Mouse (Mus musculus) retina, embryonic 14.5 days (tissue): ENCODE results near the gene Zfp575.
"Not testable (repeated sequence)": the region's sequence is repeated elsewhere in the genome, so short reads cannot be mapped to it uniquely, and the experiment has no call there.

Source experiments
- DNase-seq: peaks from one replicate; pipeline ENCODE4 v3.0.0-alpha.2; 2015; ENCODE audit warnings: low spot score

Gene Zfp575

DNA sequence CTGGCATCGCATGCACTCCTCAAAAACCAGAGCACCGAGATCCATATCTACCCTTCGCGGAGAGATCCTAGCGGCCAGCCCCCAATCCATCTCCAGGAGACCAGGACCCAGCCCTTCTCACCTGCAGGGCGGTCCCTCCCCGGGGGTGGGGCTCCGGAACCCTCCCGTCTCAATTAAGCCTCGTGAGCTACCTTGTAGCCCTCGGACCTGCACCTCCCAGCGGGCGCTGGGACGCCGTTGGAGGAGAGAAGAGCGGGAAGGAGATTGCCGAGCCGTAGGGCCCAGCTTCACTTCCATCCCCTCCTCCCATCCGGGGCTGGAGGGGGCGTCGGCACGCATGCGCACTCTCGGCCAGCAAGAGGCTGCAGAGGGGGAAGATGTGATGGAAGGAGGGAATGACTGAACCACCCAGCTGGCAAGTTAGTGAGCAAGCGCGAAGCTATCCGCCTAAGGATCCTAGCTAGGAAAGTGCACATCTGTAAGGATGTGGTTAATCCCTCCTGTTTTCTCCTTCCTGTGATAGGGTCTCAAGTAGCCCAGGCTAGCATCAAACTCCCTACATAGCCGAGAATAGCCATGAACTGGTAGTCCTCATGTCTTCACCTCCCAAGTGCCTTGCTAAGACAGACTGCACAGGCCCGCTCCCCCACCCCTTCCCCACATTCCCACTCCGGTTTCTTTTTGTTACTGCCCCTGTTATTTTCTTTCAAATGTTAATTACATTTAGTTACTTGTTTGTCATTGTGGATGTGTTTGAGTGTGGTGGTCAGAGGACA lies at the start of gene Zfp575, which contains the start of gene Ethe1:
Zfp575 (minus strand) TSS at position 312 of the 776 bp plus-strand sequence.
Ethe1 (plus strand) TSS at position 214 of the 776 bp plus-strand sequence.
- DNase-seq = peak; percentile 77

DNA sequence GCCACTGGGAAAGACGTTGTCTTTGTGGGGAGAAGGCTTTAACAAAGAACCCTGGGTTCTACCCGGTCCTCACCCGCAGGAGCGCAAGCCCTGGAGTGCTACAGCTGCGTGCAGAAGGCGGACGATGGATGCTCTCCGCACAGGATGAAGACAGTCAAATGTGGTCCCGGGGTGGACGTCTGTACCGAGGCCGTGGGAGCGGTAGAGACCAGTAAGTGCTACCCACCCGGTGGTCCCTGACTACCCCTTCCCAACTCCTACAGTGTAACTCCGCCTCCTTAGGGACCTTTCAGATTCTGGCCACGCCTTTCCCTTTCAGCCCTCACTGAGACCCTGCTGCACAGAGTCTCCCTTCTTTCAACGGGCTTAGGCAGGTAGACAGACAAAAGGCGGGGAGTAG lies 49.6 kb upstream of the Zfp575 start:
- no peak for DNase-seq

DNA sequence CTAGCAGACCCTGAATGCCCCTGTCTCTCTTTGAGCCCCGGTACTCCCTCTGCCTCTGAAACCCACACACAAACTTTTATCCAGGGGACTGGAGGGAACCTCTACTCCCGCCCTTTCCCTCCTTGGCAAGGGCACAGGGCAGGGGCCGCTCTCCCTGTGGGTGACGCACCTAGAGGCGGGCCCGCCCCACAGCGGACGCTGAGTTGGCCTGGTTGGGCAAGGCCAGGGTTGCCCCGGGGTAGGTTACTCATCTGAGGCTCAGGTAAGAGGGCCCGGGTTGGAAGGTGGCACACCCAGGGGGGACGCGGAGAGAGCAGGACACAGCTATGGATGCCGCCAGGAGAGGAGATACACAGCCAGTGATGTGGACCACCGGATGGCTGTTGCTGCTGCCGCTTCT lies 48.8 kb upstream of the Zfp575 start, which contains the start of gene Lypd3:
Lypd3 (plus strand) TSS at position 287 of the 400 bp plus-strand sequence.
- DNase-seq = no peak

DNA sequence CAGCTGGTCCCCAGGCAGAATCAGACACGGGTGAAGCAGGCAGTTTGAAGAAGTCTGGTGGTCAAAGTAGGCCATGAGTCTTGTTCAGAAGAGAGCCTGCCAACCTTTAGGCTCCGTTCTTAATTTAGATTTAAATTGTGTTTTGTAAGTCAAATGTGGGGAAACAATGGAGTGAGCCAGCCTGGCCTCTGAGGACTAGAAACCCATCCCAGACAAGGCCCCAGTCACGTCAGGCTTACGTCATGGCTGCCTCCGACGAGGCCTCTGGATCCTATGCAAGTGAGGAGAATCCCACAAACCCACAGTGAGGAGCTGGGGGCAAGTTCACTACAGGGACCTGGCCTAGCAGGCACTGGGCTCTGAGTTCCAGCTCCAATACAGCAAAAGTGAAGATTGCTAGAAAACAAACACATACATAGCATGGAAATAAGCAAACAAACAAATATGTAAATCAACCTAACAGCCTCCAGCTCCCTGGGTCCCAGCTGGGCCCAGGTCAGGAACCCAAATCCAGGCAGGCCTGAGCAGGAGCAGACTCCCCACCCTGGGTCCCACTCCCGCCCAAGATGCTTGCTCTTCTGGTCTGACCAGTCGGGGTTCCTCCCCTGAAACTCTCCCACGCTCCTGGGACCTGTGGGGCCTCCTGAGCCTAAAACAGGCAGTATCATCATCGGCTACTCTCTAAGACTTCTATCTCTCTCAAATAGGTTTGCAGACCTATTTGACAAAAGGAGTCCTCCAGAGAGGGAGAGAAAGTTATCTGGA lies 42.9 kb upstream of the Zfp575 start:
- no peak for DNase-seq

DNA sequence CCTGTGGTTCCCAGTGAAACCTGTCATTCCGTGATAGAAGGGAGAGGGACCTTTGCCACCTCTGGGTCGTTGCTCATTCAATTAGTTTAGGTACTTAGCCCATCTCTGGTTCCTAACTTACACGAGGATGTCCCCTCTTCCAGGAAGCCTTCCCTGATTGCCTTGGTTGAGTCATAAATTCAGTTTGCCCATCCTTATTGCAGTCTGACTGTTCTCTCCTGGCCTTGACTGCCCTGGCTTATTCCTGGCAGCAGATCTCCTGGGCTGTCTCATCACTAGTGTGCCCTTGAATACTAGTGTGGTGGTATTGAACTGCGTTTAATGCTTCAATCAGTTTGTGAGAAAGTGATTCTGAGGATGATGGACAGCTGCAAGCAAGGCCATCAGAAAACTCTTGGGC lies 42.2 kb upstream of the Zfp575 start:
- no peak for DNase-seq

DNA sequence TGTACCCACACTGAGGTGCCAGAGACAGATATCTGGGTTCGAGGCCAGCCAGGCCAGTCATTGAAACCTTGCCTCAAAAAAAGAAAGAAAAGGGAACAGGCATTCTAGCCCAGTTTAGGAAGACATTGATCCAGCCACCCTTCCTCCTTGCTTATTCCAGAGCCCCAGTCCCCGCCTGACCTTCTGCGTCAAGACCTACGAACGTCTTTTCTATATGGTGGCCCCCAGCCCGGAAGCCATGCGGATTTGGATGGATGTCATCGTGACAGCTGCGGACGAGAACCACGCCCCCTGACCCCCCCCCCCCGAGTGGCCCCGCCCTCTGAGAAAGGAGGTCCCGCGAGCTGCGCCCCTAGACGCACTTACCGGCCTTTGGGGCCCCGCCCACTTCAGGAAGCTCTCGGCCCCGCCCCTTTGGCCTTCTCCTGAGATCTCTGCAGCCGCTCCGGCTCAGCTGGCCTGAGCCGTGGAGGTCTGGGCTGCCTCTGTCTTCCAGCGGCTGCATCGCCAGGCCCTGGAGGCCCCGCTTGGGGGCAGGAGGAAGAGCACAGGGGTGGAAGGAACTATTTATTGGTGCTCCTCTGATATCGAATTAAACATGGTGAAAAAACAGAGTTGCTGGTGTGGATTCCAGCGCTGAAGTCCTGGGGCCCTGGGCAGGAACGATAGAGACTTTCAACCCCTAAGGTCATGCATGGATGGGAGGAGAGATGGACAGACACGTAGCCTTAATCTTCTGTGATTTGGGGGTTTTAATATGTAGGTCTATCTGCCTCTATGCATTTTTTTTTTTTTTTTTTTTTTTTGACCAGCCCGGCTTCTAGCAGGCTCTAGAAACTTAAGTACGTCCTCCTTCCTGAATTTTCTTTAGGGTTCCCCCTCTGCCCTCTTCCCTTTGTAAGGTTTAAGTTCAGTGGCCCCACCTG lies 41.5 kb upstream of the Zfp575 start:
- DNase-seq = peak; percentile 89

DNA sequence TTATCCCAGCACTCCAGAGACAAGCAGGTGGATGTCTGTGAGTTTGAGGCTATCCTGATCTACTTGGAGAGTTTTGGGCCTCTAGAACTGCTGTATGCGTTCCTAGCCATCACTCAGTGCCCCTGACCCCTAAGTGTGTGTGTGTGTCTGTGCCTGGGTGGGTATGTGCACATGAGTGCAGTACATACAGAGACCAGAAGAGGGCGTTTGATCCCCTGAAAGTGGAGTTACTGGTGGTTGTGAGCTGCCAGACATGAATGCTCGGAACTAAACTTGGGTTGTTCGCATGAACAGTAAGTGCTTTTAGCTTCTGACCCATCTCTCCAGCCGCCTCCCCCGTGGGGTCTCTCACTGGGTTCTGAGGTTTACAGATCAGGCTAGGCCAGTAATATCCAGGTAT lies 35.5 kb upstream of the Zfp575 start:
- no peak for DNase-seq

DNA sequence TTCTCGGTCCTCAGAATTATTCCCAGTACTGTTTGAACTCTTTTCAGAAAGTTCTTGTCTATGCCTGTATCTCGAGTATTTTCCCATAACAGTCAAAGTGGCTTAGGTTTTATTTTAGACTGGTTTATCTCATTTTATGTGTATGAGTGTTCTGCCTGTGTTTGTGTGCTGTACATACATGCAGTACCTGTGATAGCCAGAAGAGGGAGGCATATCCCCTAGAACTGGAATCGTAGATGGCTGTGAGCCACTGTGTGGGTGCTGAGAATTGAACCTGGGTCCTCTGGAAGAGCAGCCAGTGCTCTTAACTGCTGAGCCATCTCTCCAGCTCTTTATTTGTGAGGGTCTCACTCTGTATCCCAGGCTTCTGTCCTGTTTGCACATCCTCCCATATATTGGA lies 33.8 kb upstream of the Zfp575 start:
- no peak for DNase-seq

DNA sequence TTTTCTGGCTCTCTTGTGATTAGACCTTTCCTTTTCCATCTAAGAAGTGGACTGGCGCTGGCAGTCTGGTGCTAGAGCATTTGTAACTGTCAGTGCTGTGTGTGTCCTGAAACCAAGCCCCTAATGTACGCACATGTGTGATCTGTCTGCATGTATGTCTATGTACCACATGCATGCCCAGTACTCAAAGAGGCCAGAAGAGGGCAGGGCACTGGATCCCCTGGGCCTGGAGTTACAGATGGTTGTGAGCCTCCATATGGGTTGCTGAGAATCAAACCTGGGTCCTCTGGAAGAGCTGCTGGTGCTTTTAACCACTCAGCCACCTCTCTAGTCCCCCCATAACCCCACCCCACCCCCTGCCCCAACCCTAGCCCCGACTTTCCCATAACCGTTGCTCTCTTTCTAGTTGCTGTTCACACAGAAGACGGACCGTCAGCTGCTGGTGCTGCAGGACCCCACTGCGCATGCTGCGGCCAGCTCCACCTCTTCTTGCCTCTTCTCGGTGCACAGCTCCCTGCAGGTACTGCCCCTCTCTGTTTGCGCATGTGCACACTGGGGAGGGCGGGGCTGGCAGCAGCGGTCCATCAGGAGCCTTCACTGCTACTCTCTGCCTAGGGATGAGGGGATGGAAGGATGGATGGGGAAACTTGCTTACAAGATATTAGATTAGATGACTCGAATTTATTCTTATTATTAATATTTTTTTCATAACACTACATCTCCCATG lies 32.4 kb upstream of the Zfp575 start:
- DNase-seq = no peak

DNA sequence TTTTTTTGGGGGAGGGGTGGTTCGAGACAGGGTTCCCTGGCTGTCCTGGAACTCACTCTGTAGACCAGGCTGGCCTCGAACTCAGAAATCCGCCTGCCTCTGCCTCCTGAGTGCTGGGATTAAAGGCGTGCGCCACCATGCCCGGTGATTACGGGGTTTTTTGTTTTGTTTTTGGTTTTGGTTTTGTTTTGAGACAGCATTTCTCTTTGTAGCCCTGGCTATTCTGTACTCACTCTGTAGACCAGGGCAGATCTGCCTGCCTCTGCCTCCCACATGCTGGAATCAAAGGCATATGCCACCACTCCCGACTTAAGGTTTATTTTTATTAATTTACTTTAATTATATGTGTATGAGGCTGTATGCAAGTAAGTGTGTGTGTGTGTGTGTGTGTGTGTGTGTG lies 30.9 kb upstream of the Zfp575 start:
- not testable (repeated sequence) for DNase-seq

DNA sequence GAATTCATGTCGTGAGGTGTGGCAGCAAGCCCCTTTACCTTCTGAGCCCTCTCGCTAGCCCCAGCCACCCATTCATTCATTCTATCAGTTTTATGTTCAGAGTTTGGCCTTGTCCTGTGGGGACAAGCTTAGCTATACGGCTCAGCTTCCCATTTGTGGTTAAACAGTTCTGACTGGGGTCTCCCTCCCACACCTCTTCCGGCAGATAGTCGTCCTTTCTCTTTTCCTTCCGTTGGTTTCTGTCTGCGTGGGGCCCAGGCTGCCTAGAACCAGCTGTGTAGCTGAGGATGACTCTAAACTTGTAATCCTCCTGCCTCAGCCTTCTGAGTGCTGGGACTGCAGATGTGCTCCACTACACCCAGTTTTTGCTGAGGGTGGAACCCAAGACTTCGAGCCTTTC lies 30.3 kb upstream of the Zfp575 start:
- DNase-seq = no peak

DNA sequence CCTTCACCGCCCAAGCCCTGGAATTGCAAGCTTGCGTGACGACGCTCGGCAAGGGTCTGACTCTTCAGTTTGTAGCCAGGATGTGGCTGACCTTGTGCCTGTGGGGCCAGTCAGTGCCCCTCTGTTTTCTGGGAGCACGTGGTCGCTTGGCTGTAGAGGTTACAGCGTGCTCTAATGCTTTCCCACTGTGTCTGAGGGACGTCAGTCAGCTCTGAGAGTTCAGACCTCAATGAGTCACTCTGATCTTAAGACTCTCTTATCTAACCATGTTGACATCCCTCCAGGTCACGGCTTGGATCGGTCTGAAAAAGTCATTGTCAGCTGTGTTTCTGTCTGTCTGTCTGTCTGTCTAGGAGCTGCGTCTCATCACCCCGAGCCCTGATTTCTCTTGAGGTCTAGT lies 27.4 kb upstream of the Zfp575 start:
- DNase-seq = no peak

DNA sequence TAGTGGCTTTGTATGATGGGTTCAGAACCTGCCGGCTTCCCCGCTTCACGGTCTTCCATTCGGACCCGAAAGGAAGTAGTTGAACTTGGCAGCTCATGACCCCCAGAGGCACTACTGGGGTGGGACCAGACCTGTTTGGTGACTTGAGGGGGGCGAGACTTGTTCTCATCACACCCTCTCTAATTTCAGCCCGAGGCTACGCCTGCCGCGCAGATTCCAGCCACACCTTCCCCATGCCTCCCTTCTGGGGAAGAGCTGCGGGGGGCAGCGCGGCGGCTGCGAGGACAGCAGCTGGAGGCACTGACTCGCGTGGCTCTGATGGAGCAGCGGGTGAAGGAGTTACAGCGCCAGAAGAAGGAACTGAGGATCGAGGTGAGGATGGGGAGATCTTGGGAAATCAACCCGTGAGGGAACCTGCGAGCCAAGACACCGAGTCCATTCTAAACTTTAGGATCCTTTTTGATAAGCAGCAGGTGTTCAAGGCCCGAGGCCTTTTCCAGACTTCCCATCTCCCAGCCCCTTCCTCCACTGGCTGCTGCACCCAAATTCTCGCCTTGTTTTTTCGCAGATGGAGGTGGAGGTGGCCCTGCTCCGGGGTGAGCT lies 25.0 kb upstream of the Zfp575 start:
- DNase-seq = no peak

DNA sequence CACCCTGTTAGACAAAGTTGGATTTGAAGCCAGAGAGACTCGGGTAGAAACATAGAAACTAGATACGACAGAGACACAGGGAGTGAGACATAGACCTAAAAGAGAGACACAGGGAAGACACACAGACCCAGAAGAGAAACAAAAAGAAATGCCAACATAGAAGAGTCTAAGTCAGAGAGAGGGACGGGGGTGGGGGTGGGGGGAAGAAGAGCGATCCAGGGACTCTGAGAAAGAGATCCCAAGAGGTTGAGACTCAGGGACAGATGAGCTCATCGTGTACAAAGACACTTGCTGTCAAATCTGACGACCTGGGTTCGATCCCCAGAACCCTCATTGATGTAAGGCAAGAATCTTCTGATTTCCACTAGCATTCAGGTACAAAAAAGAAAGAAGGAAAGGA lies 24.3 kb upstream of the Zfp575 start:
- no peak for DNase-seq

DNA sequence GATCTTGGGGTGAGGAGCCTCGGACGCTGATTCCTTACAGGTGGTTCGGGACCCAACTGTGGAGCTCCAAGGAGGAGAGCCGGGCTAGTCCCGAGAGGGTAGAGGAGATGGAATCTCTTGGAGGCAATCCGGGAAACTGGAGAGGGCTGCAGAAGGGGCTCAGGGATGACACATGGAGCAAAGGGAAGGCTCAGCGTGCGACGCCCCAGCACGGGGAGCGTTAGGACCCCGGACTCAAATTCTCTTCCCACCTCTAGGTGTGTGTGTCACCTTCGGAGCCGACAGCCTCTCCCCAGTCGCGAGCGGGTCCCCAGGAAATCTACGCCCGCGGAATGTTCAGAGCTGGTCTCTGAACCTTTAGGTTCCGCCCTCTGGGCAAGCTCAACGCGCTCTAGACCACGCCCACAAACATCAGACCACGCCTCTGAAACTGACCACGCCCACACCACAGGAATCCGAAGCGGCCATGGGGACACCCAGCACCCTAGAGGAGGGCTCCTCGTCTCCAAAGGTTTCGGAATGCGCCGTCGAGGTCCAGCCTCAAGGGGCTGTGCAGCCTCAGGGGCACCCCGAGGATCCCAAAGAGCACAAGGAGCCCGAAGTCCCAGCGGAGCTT lies 23.5 kb upstream of the Zfp575 start:
- peak; percentile 84 for DNase-seq

DNA sequence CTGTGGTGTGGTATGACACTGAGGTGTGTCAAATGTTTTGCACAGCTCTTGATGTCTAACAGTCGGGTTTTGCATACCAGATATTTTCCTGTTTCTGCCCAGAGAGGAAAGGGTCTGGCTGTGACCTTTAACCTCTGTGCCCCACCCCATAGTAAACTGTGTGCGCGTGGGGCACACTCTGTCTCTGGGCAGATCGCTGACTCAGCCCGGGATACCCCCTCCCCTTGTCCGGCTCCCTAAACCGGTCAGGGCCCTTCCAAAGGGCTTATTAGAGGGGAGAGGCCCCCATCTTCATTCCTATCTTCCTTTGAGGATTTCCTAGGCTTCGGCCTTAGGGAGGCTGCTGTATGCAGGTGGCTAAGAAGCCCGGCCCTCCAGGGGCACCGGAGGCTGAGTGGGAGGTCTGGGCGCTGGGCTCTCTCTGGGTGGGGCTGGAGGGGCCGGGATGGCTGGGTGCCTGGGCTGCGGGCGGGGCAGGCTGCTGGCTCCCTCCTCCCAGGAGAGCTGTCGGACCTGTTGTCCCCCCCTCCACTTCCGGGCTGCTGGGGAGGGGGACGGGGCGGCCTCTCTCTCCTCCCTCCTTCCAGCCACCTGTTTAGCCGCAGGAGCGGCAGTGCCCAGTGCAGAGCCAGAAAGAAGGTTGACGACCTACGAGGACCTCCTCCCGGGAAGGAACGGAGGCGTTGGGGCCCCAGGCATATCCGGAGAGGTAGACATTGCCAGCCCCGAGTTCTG lies 22.9 kb upstream of the Zfp575 start, which contains the start of gene Phldb3:
Phldb3 (plus strand) TSS at position 620 of the 735 bp plus-strand sequence.
- no peak for DNase-seq

DNA sequence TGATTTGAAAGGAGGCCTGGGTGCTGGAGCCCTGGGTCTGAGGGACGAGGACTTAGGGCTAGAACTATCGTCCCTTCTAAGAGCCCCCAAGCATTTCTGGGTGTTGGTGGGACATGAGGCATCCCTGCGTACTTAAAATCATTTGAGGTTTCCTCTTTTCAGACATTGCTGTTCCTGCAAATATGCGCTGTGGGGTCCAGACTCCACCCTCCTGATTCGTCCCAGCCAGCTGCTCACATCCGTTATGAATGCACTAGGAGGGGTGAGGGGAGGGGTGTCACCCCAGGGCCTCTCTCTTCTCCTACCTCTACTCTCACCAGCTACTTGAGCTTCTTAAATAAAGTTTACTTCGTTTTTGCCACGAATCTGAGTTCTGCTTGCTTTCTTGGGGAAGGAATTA lies 21.1 kb upstream of the Zfp575 start:
- no peak for DNase-seq

DNA sequence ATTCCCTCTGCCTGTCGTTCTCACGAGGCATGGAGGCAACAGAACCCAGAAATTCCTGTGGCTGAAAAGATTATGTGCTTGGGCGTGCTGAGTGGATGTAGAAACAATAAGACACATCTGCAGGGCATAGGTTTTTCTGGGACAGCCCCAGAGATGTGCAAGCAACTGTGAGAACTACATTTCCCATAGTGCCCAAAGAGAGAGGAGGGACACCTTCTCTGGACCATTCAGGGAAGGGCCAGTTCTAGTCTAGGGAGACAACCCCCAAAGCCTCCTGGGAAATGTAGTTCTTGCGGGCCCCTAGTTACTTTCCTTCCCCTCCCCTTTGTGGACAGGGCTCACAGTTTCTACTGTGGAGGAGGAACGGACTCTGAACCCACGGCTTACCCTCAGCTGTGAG lies 20.6 kb upstream of the Zfp575 start:
- peak; percentile 69 for DNase-seq

DNA sequence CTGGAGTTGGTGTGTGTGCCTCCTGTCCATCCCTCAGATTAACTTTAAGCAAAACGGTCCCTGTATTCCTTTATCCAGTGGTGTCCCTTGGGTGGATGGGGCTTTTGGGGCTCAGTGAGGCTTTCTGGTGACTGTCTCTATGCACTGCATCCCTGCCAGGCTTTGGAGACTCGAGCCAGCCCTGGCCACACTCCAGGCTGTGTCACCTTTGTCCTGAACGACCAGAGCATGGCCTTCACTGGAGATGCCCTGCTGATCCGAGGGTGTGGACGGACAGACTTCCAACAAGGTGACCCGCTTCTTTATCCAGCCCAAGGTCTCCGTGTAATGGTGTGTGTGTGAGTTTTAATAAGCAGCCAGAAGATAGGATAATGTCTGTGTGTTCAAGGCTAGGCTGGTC lies 18.6 kb upstream of the Zfp575 start:
- no peak for DNase-seq

DNA sequence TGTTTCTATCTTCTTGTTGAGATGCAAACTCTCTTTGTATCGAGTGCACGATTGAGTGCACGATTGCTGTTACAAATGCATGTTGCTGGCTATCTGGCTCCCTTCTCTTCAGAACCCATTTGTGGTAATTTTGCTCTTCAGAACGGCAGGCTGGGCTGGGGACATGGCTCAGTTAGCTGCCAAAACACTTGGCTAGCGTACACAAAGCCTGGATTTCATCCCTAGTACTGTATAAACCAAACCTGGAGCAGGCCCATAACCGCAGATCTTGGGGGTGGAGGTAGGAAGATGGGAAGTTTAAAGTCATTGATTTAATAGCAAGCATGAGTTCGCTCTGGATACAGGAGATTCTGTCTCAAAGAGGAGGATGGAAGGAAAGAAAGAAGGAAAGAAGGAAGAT lies 18.1 kb upstream of the Zfp575 start:
- no peak for DNase-seq
